Mouse (Mus musculus) heart, embryonic 10.5 days (tissue): ENCODE data around the gene Rnh1. TPM values are rescaled to one million over a fixed set of nuclear protein-coding genes. Genes with fewer than 3 reads are reported as not detected.

Experiments
- DNase-seq: peaks from one replicate; pipeline ENCODE4 v3.0.0-alpha.2; 2017; ENCODE audit warnings: low spot score
- H3K27ac ChIP-seq: fragments of 300-500 bp; sonication (generic); 2 replicates; pipeline ENCODE4 v1.5.1; 2016; ENCODE audit warnings: mild to moderate bottlenecking
- H3K27me3 ChIP-seq: fragments of 300-500 bp; sonication (generic); 2 replicates; pipeline ENCODE4 v1.6.1; 2016; ENCODE audit warnings: mild to moderate bottlenecking; ENCODE audit not compliant: poor library complexity, insufficient read depth, severe bottlenecking
- H3K36me3 ChIP-seq: fragments of 300-500 bp; sonication (generic); 2 replicates; pipeline ENCODE4 v1.6.1; 2016; ENCODE audit warnings: mild to moderate bottlenecking, moderate library complexity
- H3K4me1 ChIP-seq: fragments of 300-500 bp; sonication (generic); 2 replicates; pipeline ENCODE4 v1.6.1; 2016; ENCODE audit warnings: mild to moderate bottlenecking
- H3K4me3 ChIP-seq: fragments of 300-500 bp; sonication (generic); 2 replicates; pipeline ENCODE4 v1.5.1; 2016; ENCODE audit warnings: mild to moderate bottlenecking, moderate library complexity
- H3K9me3 ChIP-seq: fragments of 300-500 bp; sonication (generic); 2 replicates; pipeline ENCODE4 v1.6.1; 2016; ENCODE audit warnings: mild to moderate bottlenecking, moderate library complexity
- WGBS: fragments of 180-500 bp; shearing (Covaris S2); methylation state at CpG from one replicate; pipeline ENCODE4 v1.1.7; 2016; 5-methylcytosine and 5-hydroxymethylcytosine counted together
- polyA plus RNA-seq: library from polyadenylated mRNA; unstranded; fragments of >200 nt; fragmentation: Nextera tagmentation; extraction: Ambion mirVana; gene quantifications from 2 replicates; pipeline ENCODE4 v1.2.1, GENCODE M21; 2016

Gene Rnh1
- polyA plus RNA-seq, 1 experiment from 2014 or later: 105 TPM

DNA sequence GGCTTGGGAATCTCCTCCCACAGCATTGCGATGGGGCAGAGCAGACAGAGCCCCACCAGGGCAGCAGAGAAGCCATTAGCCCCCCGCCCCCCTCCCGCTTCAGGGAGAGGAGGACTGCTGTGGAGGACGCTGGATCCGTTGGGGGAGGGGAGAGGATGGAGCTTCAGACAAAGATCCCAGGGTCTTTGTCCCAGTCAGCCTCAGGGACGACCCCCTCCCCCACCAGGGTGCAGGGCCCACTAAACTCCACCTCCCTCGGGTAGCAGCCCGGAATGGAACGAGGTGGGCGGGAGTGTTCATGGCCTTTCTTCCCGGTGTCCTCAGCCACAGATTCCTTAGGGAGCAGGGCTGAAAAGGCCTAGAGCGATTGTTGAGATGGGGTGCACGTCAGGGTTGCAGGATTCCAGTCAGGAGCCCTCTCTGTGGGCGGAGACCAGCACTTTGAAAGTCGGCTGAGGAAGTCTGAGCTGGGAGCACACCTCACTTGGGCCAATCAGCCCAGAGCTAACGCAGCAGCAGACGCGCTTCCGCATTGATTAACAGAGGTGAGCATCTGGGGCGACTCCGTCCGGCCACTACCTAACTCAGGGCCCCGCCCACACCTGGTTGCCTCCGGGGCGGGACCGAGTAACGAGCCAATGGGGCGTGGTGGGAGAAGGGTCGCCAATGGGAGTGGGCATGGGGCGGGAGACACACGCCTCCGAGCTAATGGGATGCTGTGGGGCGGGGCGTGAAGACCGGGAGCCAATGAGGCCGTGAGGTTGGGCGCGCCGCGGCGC lies 42.6 kb upstream of the Rnh1 start, which contains the start of gene Rassf7:
Gene Rassf7 (plus strand): TSS at position 760 of the 779 bp plus-strand sequence.
- WGBS: 1% methylated on average over 41 of the region's 41 CpGs
- H3K4me3 ChIP-seq: peak within 1 kb of the TSS; percentile 75
- peak within 1 kb of the TSS; percentile 80 for H3K27ac ChIP-seq
- DNase-seq: peak; percentile 99
- H3K27me3 ChIP-seq: peaks cover 8% of the 10 kb centered on the region; the same call in 1 of the 2 replicates
- H3K4me1 ChIP-seq: peaks cover 51% of the 10 kb centered on the region
- H3K9me3 ChIP-seq: no peaks in the 10 kb centered on the region
- H3K36me3 ChIP-seq: peaks cover 24% of the 10 kb centered on the region

DNA sequence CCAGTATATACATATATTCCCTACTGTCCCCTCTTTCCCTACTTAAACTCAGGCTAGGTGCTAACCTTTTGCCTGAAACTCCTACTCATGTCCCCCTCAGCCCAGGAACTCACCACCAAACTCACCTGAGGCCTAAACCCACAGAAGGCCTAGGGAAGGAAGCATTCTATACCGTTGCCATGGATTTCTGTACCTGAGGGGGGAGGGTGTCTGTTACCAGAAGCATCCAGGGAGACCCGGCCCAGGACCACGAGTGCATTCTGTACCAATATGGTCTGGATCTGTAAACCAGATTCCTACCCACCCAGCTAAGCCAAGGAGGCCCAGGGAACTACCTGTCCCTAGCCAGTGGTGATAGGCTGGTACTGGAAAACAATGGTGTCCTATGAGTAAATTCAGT lies 41.7 kb upstream of the Rnh1 start:
- H3K36me3 ChIP-seq: peaks cover 19% of the 10 kb centered on the region
- no peaks in the 10 kb centered on the region for H3K9me3 ChIP-seq
- peaks cover 8% of the 10 kb centered on the region; the same call in 1 of the 2 replicates for H3K27me3 ChIP-seq
- H3K27ac ChIP-seq: 0 out of 2 replicates have a peak overlapping the region, but pooled peaks have one; percentile 48
- peak; percentile 69 for DNase-seq
- H3K4me1 ChIP-seq: peaks cover 45% of the 10 kb centered on the region
- 83% methylated on average over 3 of the region's 3 CpGs for WGBS
- no peak overlapping the region for H3K4me3 ChIP-seq

DNA sequence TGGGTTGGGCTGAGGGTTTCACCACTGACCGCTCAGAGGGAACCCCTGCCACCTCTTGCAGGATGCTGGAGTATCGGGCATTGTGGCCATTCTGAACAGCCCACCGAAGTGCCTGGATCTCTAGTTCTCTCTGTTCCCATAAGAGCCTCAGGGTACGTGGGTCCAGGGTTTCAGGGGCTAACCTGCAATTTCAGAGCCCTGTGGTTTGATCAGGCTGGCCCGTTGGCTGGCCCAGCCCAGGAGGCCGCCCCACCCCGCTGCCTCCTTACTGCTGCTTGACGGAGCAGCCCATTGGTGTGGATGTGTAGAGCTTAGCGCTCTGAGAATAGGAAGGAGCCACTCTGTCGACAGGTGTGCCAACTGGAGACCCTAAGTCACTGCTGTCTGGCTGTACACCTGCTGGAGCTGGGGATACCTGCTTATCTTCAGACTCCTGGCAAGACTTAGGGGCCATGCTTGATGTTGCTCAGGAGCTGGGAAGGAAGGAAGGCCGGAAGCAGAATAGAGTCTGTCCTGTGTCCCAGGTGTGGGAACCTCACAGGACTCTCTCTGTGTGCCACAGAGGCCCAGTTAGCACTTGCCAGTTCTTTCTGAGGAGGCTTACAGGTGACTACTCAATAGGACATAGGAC lies 41.1 kb upstream of the Rnh1 start, which contains the start of gene Lmntd2:
Gene Lmntd2 (minus strand): TSS at position 476 of the 631 bp plus-strand sequence.
- H3K36me3 ChIP-seq: peaks cover 13% of the 10 kb centered on the region
- no peaks in the 10 kb centered on the region for H3K9me3 ChIP-seq
- peaks cover 44% of the 10 kb centered on the region for H3K4me1 ChIP-seq
- 91% methylated on average over 11 of the region's 11 CpGs for WGBS
- H3K4me3 ChIP-seq: peak within 1 kb of the TSS; percentile 75
- no peak for DNase-seq
- peak within 1 kb of the TSS; percentile 80 for H3K27ac ChIP-seq
- peaks cover 8% of the 10 kb centered on the region; the same call in 1 of the 2 replicates for H3K27me3 ChIP-seq

DNA sequence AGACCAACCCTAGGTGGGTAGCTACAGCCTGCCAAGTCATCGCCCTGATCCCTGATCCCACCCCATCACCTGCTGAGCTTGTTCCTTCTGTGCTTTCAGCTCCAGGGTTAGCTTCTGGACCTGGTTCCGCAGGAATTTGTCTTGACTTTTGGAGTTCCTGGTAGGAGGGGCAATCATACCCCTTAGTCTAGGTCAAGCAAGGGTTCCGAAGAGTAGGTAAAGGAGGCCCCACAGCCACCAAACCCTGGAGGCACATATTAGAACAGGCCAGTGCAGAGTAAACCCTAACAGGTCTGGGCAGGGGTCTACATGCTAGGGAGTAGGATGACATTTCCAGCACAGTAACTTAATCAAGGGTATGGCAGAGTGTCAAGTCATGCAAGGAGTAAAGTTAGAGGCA lies 40.5 kb upstream of the Rnh1 start:
- 76% methylated on average over 3 of the region's 3 CpGs for WGBS

DNA sequence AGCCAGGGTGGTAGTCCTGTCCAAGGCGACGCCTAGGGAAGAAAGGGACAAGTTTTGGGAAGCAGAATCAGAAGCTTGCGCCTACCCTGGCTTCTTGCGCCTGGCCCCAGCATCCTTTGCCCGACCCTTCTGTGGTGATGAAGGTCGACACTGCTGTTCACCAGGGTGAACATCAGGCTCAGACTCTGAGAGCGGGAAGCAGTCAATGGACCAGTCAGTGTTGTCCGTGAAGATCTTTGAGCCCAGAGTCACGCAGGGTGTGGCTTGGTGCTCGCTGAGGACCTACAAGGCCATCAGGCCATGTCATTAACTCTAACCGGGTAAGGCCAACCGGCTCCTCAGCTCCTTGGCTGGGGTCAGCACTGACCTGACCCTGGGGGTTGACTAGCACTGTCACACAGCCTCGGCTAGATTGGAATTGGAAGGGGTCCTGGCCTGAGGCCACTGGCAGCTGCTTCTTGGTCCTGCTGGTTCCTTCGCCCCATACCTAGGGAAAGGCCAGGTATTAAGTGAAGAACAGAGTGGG lies 38.0 kb upstream of the Rnh1 start:
- no peaks in the 10 kb centered on the region for H3K36me3 ChIP-seq
- no peak overlapping the region for H3K4me3 ChIP-seq
- H3K4me1 ChIP-seq: peaks cover 27% of the 10 kb centered on the region
- DNase-seq: no peak
- no peaks in the 10 kb centered on the region for H3K9me3 ChIP-seq
- WGBS: 82% methylated on average over 14 of the region's 14 CpGs
- H3K27me3 ChIP-seq: peaks cover 16% of the 10 kb centered on the region; the same call in 1 of the 2 replicates
- peak overlapping the region; percentile 24 for H3K27ac ChIP-seq

More for the DNA sequence above, 40.5 kb upstream of the Rnh1 start:
- Histone ChIP-seq H3K4me1 (peaks cover 44% of the 10 kb centered on the region), H3K27ac (no peak overlapping the region; the same call in 1 of the 2 replicates), H3K9me3 (no peaks in the 10 kb centered on the region), H3K4me3 (no peak overlapping the region), H3K27me3 (peaks cover 10% of the 10 kb centered on the region; the same call in 1 of the 2 replicates), H3K36me3 (peaks cover 11% of the 10 kb centered on the region)
- no peak for DNase-seq

DNA sequence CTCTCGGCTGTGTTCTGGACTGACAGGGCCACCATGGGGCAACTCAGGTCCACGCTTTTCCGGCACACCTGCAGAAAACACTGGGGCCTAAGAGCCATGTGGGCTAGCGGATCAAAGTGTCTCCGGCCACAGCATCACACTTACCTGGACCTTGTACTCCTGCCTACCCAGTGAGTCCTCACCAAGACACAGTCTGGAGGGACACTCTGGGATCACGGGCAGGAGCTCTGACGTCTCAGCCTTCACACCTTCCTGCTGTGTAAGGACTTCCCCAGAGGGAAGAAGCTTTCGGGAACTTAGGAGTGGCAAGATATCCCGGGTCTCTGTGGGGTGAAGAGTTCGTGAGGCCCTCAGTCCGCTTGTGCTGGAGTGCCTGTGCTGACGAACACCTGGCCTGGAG lies 37.5 kb upstream of the Rnh1 start:
- 64% methylated on average over 12 of the region's 12 CpGs for WGBS
- DNase-seq: no peak
- Histone ChIP-seq H3K36me3 (no peaks in the 10 kb centered on the region), H3K4me3 (no peak overlapping the region), H3K27me3 (peaks cover 16% of the 10 kb centered on the region; the same call in 1 of the 2 replicates), H3K9me3 (no peaks in the 10 kb centered on the region), H3K4me1 (peaks cover 25% of the 10 kb centered on the region), H3K27ac (peak overlapping the region; percentile 24)

DNA sequence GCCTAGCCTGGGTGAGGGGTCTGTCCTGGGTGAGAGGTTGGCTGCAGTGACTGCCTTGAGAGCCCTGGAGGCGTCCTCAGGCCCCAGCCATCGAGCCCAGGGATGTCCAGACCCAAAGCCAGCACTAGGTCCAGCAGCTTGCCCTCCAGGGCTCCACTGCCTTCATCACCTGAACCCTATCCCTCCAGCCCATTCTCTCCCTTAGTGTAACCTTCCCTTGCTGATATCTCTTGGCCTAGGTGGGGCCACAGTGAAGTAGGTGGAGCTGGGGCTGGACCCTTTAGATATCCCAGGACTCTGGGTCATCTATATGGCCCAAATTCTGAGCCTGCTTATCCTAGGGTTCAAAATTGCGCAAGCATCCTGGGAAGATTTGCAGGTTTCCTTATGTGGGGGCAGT lies 36.9 kb upstream of the Rnh1 start:
- peaks cover 16% of the 10 kb centered on the region; the same call in 1 of the 2 replicates for H3K27me3 ChIP-seq
- no peak for DNase-seq
- H3K4me1 ChIP-seq: peaks cover 22% of the 10 kb centered on the region
- H3K9me3 ChIP-seq: no peaks in the 10 kb centered on the region
- H3K27ac ChIP-seq: peak overlapping the region; percentile 31; the same call in 1 of the 2 replicates
- H3K36me3 ChIP-seq: no peaks in the 10 kb centered on the region
- WGBS: 61% methylated on average over 3 of the region's 3 CpGs
- H3K4me3 ChIP-seq: no peak overlapping the region

DNA sequence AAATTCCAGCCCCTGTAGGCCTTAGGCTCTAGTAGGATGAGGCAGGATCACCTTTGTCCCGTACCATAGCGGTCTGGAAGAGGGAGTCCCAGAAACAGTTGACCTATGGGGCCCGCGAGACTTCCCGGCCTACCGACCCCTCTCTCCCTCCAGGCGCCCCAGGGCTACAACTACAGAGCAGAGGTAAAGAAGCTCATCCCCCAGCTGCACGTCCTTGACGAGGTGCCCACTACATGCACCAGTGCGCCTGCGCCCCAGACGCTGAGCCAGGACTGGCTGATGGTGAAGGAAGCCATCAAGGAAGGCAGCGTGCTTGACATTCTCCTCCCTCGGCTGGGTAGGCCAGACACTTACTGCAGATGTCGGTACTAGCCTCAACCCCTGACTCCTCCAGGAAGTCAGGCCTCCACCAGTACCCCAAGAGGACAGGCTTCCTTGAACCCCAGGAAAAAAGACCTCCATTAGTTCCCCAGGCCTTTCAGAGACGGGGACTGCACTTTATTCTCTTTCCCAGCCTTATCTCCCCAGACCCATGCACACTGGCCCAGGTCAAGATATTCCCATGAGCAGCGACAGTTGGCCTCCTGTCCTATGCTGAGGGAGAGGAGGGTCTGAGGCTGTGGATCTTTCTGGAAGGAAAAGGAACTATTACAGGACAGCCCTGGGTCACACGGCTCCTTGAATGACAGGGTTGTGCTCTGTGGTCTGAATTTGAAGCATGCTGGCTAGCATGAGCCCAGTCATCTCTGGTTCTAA lies 33.7 kb upstream of the Rnh1 start:
- no peaks in the 10 kb centered on the region for H3K9me3 ChIP-seq
- H3K4me1 ChIP-seq: peaks cover 12% of the 10 kb centered on the region; the same call in 1 of the 2 replicates
- no peaks in the 10 kb centered on the region for H3K36me3 ChIP-seq
- peak overlapping the region; percentile 52 for H3K27ac ChIP-seq
- WGBS: 86% methylated on average over 18 of the region's 18 CpGs
- no peak overlapping the region for H3K4me3 ChIP-seq
- H3K27me3 ChIP-seq: peaks cover 13% of the 10 kb centered on the region; the same call in 1 of the 2 replicates
- no peak for DNase-seq

DNA sequence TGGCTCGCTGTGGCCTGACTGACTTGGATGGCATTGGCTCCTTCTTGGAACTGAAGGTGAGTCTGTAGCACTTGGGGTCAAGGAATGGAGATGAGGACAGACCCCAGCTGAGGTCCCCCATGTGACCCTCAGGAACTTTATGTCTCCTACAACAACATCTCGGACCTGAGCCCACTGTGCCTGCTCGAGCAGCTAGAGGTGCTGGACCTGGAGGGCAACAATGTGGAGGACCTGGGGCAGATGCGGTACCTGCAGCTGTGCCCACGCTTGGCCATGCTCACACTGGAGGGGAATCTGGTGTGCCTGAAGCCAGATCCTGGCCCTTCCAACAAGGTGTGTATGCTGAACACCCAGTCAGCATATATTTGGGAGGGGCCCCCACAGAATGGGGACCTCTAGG lies 32.8 kb upstream of the Rnh1 start:
- H3K4me3 ChIP-seq: no peak overlapping the region
- WGBS: 94% methylated on average over 5 of the region's 5 CpGs
- no peaks in the 10 kb centered on the region for H3K9me3 ChIP-seq
- H3K36me3 ChIP-seq: no peaks in the 10 kb centered on the region
- H3K4me1 ChIP-seq: peaks cover 11% of the 10 kb centered on the region; the same call in 1 of the 2 replicates
- H3K27ac ChIP-seq: 0 out of 2 replicates have a peak overlapping the region, but pooled peaks have one; percentile 49
- H3K27me3 ChIP-seq: peaks cover 7% of the 10 kb centered on the region; the same call in 1 of the 2 replicates
- DNase-seq: no peak

DNA sequence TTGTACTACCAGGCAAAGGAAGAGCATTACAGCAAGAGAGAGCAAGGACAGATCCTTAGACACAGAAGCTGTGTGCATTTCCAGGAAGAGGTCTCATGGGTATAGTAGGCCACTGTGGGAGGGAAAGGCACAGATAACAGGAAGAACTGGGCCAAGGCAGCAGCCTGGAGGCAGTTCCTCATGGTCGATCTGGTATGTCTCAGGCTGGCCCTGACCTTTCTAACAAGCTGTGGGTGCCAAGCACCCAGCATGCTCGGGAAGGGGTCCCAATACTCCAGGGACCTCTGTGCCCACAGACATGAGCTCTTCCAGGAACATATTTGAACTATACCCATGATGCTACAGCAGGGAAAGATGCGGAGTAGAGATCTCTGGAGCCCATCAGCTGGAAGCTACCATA lies 31.9 kb upstream of the Rnh1 start:
- Histone ChIP-seq H3K27me3 (peaks cover 11% of the 10 kb centered on the region; the same call in 1 of the 2 replicates), H3K27ac (no peak overlapping the region), H3K36me3 (no peaks in the 10 kb centered on the region), H3K4me1 (0 out of 2 replicates have a peak, but pooled peaks cover 7% of the 10 kb centered on the region), H3K4me3 (no peak overlapping the region), H3K9me3 (no peaks in the 10 kb centered on the region)
- WGBS: 74% methylated on average over 3 of the region's 3 CpGs
- no peak for DNase-seq

DNA sequence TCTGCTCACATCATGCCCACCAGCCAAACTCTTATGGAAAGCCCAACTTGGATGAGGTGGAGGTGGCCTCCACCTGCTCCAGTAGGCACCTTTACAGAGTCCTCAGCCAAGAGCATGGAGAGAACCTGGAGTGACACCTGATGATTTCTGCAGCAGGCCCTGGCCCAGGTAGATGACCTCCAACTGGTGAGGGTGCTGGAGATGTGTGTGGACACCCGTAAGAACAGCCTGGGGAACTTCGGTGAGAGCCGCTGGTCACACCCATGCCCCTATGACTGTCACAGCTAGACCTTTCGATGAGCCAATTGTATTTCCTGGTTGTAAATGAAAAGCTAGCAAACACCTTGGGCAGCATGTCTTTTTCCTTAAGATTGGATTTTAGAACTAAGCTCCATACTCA lies 25.5 kb upstream of the Rnh1 start:
- Histone ChIP-seq H3K9me3 (no peaks in the 10 kb centered on the region), H3K4me1 (peaks cover 12% of the 10 kb centered on the region), H3K27ac (no peak overlapping the region), H3K36me3 (no peaks in the 10 kb centered on the region), H3K4me3 (no peak overlapping the region), H3K27me3 (peaks cover 22% of the 10 kb centered on the region; the same call in 1 of the 2 replicates)
- WGBS: 91% methylated on average over 4 of the region's 4 CpGs
- no peak for DNase-seq

DNA sequence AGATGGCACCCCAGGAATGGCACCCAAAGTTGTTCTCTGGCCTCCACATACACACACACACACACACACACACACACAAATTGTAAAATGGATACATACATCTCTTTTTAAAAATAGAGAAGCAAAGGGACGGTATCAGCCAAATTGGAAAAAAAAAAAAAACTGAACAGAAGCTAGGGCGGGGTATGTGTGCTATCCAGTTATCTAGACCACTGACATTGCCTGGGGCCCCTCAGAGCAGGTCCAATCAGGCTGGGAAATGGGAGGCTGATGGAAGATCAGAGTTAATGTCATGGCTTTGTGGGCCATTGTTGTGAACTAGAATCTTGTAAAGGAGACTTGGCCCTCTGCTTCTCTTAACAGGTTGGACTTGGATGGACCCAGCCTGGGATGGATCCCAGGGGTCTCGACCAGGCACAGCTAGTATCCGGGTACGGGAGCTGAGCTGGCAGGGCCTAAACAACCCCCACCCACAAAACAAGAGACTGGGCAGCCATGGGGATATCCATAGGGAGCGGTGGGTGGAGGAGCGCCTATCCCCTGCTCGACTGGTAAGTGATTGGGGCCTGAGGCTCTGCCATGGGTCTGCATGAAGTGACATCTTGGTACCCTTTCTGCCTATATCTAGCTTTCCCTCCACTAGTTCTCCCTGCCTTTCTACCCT lies 24.1 kb upstream of the Rnh1 start:
- H3K27ac ChIP-seq: peak overlapping the region; percentile 49; the same call in 1 of the 2 replicates
- H3K4me1 ChIP-seq: peaks cover 26% of the 10 kb centered on the region
- WGBS: 86% methylated on average over 8 of the region's 8 CpGs
- H3K9me3 ChIP-seq: no peaks in the 10 kb centered on the region
- H3K36me3 ChIP-seq: peaks cover 11% of the 10 kb centered on the region
- no peak overlapping the region for H3K4me3 ChIP-seq
- no peak for DNase-seq
- peaks cover 22% of the 10 kb centered on the region; the same call in 1 of the 2 replicates for H3K27me3 ChIP-seq
